Mouse (Mus musculus) C2C12 (cell line): ENCODE measurements around the gene Chst11. TPM values are rescaled to one million over a fixed set of nuclear protein-coding genes. Genes with fewer than 3 reads are reported as not detected.

Experiments
- H3K27me3 ChIP-seq: one replicate; pipeline ENCODE4 v1.6.1; 2011; ENCODE audit not compliant: control insufficient read depth, insufficient read depth, insufficient read length
- H3K36me3 ChIP-seq: one replicate; pipeline ENCODE4 v1.6.1; 2011; ENCODE audit not compliant: control insufficient read depth, insufficient read depth
- H3K4me3 ChIP-seq: one replicate; pipeline ENCODE4 v1.5.1; 2011; ENCODE audit warnings: mild to moderate bottlenecking, control low read depth; ENCODE audit not compliant: poor library complexity, insufficient read depth, severe bottlenecking
- H3K79me2 ChIP-seq: one replicate; pipeline ENCODE4 v1.6.1; 2011; ENCODE audit not compliant: control insufficient read depth, insufficient read depth
- H3K79me3 ChIP-seq: one replicate; pipeline ENCODE4 v1.6.1; 2011; ENCODE audit warnings: low read depth, control low read depth
- H3ac ChIP-seq: one replicate; pipeline ENCODE3; 2011; ENCODE audit warnings: low read depth; ENCODE audit not compliant: control insufficient read depth, insufficient read length
- CEBPB ChIP-seq: IDR thresholded peaks from one replicate; pipeline ENCODE4 v1.6.1; 2011; ENCODE audit warnings: low read depth, mild to moderate bottlenecking, control low read depth, moderate library complexity
- CTCF ChIP-seq: IDR thresholded peaks from one replicate; pipeline ENCODE4 v1.5.1; 2011; ENCODE audit not compliant: control insufficient read depth, insufficient read depth, insufficient read length
- FOSL1 ChIP-seq: IDR thresholded peaks from one replicate; pipeline ENCODE4 v1.8.0; 2011; ENCODE audit warnings: mild to moderate bottlenecking, low read length; ENCODE audit not compliant: poor library complexity, insufficient read depth, severe bottlenecking
- MAX ChIP-seq: IDR thresholded peaks from one replicate; pipeline ENCODE4 v1.6.1; 2011; ENCODE audit warnings: mild to moderate bottlenecking, control low read depth
- MYOD1 ChIP-seq: IDR thresholded peaks from one replicate; pipeline ENCODE4 v1.6.1; 2011; ENCODE audit warnings: low read depth; ENCODE audit not compliant: control insufficient read depth, insufficient read length
- MYOG ChIP-seq: IDR thresholded peaks from one replicate; pipeline ENCODE4 v1.6.1; 2011; ENCODE audit not compliant: control insufficient read depth, insufficient read length; ENCODE audit errors: extremely low read depth
- USF1 ChIP-seq: IDR thresholded peaks from one replicate; pipeline ENCODE4 v1.6.1; 2011; ENCODE audit warnings: low read depth, mild to moderate bottlenecking, control low read depth, moderate library complexity
- polyA plus RNA-seq: library from polyadenylated mRNA; unstranded; fragments of >200 nt; fragmentation: generic; extraction: Trizol; gene quantifications from one replicate; pipeline ENCODE4 v1.2.1, GENCODE M21; 2012; ENCODE audit warnings: missing spikeins

The Chst11 gene
- polyA plus RNA-seq, 1 experiment = 15.9 TPM

GRCm38 (mm10) chr10:83217256-83217655 is 232.0 kb downstream of the Chst11 start:
- Histone ChIP-seq H3ac (no peak overlapping the region), H3K36me3 (no peaks in the 10 kb centered on the region), H3K79me3 (no peaks in the 10 kb centered on the region), H3K79me2 (no peaks in the 10 kb centered on the region), H3K27me3 (no peaks in the 10 kb centered on the region), H3K4me3 (no peak overlapping the region)
- TF ChIP-seq USF1 (no peak), MYOD1 (no peak), MAX (no peak), MYOG (no peak), FOSL1 (no peak), CEBPB (no peak), CTCF (no peak)

DNA sequence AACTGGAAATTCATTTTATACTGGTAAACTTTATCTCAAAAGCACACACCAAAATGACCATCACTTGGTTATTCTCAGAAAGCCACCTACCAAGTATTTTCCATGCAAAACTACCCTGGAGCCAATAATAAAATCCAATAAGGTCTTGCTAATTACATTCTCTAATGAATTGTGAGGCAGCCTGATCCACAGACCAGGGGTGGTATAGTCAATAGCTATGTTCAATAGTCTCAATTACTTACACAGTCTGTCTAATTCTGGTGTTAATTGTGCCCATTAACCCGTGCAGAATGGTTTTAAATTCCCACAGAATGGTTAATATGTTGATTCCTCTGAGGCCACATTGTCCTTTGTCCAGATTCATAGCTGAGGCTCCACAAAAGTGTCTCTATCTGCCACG is 233.5 kb downstream of the Chst11 start:
- Histone ChIP-seq H3K79me3 (no peaks in the 10 kb centered on the region), H3K4me3 (no peak overlapping the region), H3ac (no peak overlapping the region), H3K79me2 (no peaks in the 10 kb centered on the region), H3K27me3 (no peaks in the 10 kb centered on the region), H3K36me3 (no peaks in the 10 kb centered on the region)
- TF ChIP-seq CEBPB = no peak
- TF ChIP-seq MAX = no peak
- no peak for TF ChIP-seq MYOG
- no peak for TF ChIP-seq USF1
- no peak for TF ChIP-seq FOSL1
- no peak for TF ChIP-seq CTCF
- TF ChIP-seq MYOD1 = no peak

GRCm38 (mm10) chr10:83219729-83220128 is 234.4 kb downstream of the Chst11 start:
- no peaks in the 10 kb centered on the region for H3K27me3 ChIP-seq
- no peak for TF ChIP-seq FOSL1
- TF ChIP-seq CTCF = no peak
- no peak for TF ChIP-seq USF1
- TF ChIP-seq MYOG = no peak
- no peak for TF ChIP-seq MAX
- TF ChIP-seq MYOD1 = no peak
- no peak for TF ChIP-seq CEBPB
- H3K36me3 ChIP-seq = no peaks in the 10 kb centered on the region
- no peak overlapping the region for H3ac ChIP-seq
- no peaks in the 10 kb centered on the region for H3K79me2 ChIP-seq
- H3K4me3 ChIP-seq = no peak overlapping the region
- no peaks in the 10 kb centered on the region for H3K79me3 ChIP-seq

GRCm38 (mm10) chr10:83220217-83220616 is 234.9 kb downstream of the Chst11 start:
- no peak overlapping the region for H3K4me3 ChIP-seq
- no peaks in the 10 kb centered on the region for H3K79me2 ChIP-seq
- H3K36me3 ChIP-seq = no peaks in the 10 kb centered on the region
- TF ChIP-seq MYOD1 (no peak), CTCF (no peak), MAX (no peak), FOSL1 (no peak)
- H3K79me3 ChIP-seq = no peaks in the 10 kb centered on the region
- no peaks in the 10 kb centered on the region for H3K27me3 ChIP-seq
- no peak overlapping the region for H3ac ChIP-seq

- Histone ChIP-seq H3K79me3 (no peaks in the 10 kb centered on the region), H3K36me3 (no peaks in the 10 kb centered on the region), H3K4me3 (no peak overlapping the region), H3K79me2 (no peaks in the 10 kb centered on the region), H3K27me3 (no peaks in the 10 kb centered on the region), H3ac (no peak overlapping the region)
- TF ChIP-seq CTCF (no peak), MAX (no peak), CEBPB (no peak), MYOD1 (no peak), FOSL1 (no peak), USF1 (no peak), MYOG (no peak)
These were observed 235.5 kb downstream of the Chst11 start for GRCm38 (mm10) chr10:83220847-83221246.

GRCm38 (mm10) chr10:83224999-83225398 is 239.7 kb downstream of the Chst11 start:
- H3K79me2 ChIP-seq = no peaks in the 10 kb centered on the region
- TF ChIP-seq CEBPB (no peak), CTCF (no peak), MYOG (no peak), USF1 (no peak), FOSL1 (no peak), MAX (no peak), MYOD1 (no peak)
- H3K4me3 ChIP-seq = no peak overlapping the region
- H3K27me3 ChIP-seq = no peaks in the 10 kb centered on the region
- H3K36me3 ChIP-seq = peaks cover 7% of the 10 kb centered on the region
- H3K79me3 ChIP-seq = no peaks in the 10 kb centered on the region
- no peak overlapping the region for H3ac ChIP-seq
